Mouse (Mus musculus) E14TG2a.4 (cell line): ENCODE data around the gene Rrp1.

Source experiments
- CTCF ChIP-seq: conservative IDR thresholded peaks from 2 replicates; pipeline ENCODE4 v1.5.1; 2014; ENCODE audit warnings: low read length
- NANOG ChIP-seq: IDR thresholded peaks from 2 replicates; pipeline ENCODE4 v1.6.1; 2014; ENCODE audit warnings: borderline replicate concordance, low read length, mixed read lengths
- POU5F1 ChIP-seq: IDR thresholded peaks from 2 replicates; pipeline ENCODE4 v1.6.1; 2014; ENCODE audit warnings: low read length, borderline replicate concordance

GRCm38 (mm10) chr10:78411851-78412250 is 992 bp downstream of the Rrp1 start:
- TF ChIP-seq CTCF (no peak), POU5F1 (no peak), NANOG (no peak)
